Mouse (Mus musculus) testis, adult 2 months (tissue): ENCODE results near the gene Mrps14. TPM values are rescaled to one million over a fixed set of nuclear protein-coding genes. Genes with fewer than 3 reads are reported as not detected.

Experiments
- H3K27ac ChIP-seq: fragments of 200-500 bp; 2 replicates; pipeline ENCODE4 v1.5.1; 2012; ENCODE audit warnings: low read depth, low read length; ENCODE audit not compliant: control insufficient read depth, insufficient read depth
- H3K27me3 ChIP-seq: fragments of 200-500 bp; 2 replicates; pipeline ENCODE4 v1.6.1; 2012; ENCODE audit warnings: mild to moderate bottlenecking, low read length, moderate library complexity; ENCODE audit not compliant: control insufficient read depth, insufficient read depth
- H3K36me3 ChIP-seq: fragments of 200-500 bp; 2 replicates; pipeline ENCODE4 v1.6.1; 2012; ENCODE audit warnings: mild to moderate bottlenecking, low read length; ENCODE audit not compliant: control insufficient read depth, insufficient read depth
- H3K4me1 ChIP-seq: fragments of 200-500 bp; 2 replicates; pipeline ENCODE4 v1.6.1; 2012; ENCODE audit warnings: low read length; ENCODE audit not compliant: control insufficient read depth, insufficient read depth
- H3K4me3 ChIP-seq: fragments of 200-500 bp; 2 replicates; pipeline ENCODE4 v1.5.1; 2012; ENCODE audit warnings: low read depth, mild to moderate bottlenecking, low read length, moderate library complexity, mixed read lengths; ENCODE audit not compliant: control insufficient read depth
- CTCF ChIP-seq: fragments of 200-500 bp; IDR thresholded peaks from 2 replicates; pipeline ENCODE4 v1.5.1; 2012; ENCODE audit warnings: low read depth, mild to moderate bottlenecking, inconsistent platforms, low read length, moderate library complexity; ENCODE audit not compliant: control insufficient read depth, insufficient read depth, insufficient replicate concordance
- POLR2A ChIP-seq: fragments of 200-500 bp; IDR thresholded peaks from 2 replicates; pipeline ENCODE4 v1.6.1; 2012; ENCODE audit warnings: low read depth, mild to moderate bottlenecking, inconsistent platforms, low read length, moderate library complexity; ENCODE audit not compliant: control insufficient read depth
- polyA plus RNA-seq: library from polyadenylated mRNA; depleted of rRNA; stranded (reverse); fragments of >200 nt; gene quantifications from 2 replicates; pipeline ENCODE4 v1.2.3, GENCODE M21; 2012

The Mrps14 gene
- polyA plus RNA-seq, 1 experiment, result 22.8 TPM

GRCm38 (mm10) chr1:160166600-160166999, 28.4 kb upstream of the Mrps14 start:
- H3K4me1 ChIP-seq, result no peaks in the 10 kb centered on the region
- TF ChIP-seq POLR2A (no peak), CTCF (no peak)
- H3K4me3 ChIP-seq, result no peak overlapping the region
- no peaks in the 10 kb centered on the region for H3K36me3 ChIP-seq
- no peak overlapping the region for H3K27ac ChIP-seq
- no peaks in the 10 kb centered on the region for H3K27me3 ChIP-seq

DNA sequence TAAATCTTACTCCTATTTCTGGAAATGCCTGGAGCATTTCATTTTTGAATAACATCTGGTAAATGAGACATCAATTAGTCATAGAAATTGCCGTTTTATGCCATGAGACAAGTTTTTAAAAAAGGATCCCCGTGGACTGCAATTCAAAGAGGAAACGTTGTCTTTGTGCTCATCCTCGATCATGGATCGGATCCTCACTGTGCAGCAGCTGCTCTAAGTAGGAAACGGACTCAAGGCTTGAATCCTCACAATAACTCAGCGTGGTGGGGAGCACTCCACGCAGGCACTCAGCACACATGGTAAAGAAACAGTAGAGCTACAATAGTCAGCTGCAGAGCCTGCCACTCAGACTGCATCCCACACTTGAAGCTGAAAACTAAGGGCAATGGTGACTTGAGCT, 18.1 kb upstream of the Mrps14 start:
- Histone ChIP-seq H3K36me3 (no peaks in the 10 kb centered on the region), H3K4me1 (no peaks in the 10 kb centered on the region), H3K4me3 (no peak overlapping the region), H3K27ac (no peak overlapping the region), H3K27me3 (no peaks in the 10 kb centered on the region)
- TF ChIP-seq POLR2A (no peak), CTCF (no peak)

DNA sequence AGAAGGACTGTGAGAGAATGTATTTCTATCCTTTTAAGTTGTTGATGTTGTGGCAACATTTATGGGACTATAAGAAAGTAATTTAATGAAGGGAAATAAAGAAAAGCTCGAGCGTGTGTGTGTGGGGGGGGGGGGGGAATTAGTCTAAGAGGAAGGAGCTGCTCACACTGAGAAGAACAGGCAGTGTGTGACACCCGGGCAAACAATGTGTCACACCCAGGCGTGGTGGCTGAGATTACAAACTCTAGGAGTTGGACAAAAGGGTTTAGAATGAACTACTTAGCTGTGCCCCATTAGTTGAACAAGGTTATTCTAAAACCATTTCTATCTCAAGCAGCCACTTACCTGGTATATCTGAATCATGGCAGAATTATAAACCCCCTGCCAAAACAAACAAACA, 13.8 kb upstream of the Mrps14 start:
- H3K27ac ChIP-seq, result no peak overlapping the region
- TF ChIP-seq POLR2A (no peak), CTCF (no peak)
- H3K4me3 ChIP-seq, result no peak overlapping the region
- H3K27me3 ChIP-seq, result no peaks in the 10 kb centered on the region
- no peaks in the 10 kb centered on the region for H3K4me1 ChIP-seq
- no peaks in the 10 kb centered on the region for H3K36me3 ChIP-seq

DNA sequence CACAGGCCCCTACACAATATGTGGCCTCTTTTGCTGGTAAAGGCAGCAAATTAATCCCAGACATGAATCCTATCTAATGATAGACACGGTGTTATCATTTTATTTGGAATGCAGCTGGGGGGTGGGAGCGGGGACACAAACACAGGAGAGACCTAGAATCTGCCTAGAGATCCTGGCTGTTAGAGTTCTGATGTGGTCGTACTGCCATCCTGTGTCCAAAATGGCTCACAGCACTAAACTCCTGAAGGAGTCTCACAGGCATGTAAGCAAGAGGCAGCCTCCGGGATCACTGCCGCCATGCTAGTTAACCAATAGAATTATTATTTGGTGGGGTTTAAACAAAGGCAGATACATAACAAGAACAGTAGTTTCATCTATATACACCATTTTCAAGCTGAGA, 10.5 kb upstream of the Mrps14 start:
- no peaks in the 10 kb centered on the region for H3K4me1 ChIP-seq
- no peaks in the 10 kb centered on the region for H3K36me3 ChIP-seq
- no peak overlapping the region for H3K27ac ChIP-seq

GRCm38 (mm10) chr1:160195337-160195663, 285 bp downstream of the Mrps14 start:
- Histone ChIP-seq H3K27ac (peak overlapping the region; percentile 67), H3K4me1 (no peaks in the 10 kb centered on the region), H3K27me3 (no peaks in the 10 kb centered on the region), H3K36me3 (no peaks in the 10 kb centered on the region), H3K4me3 (peak overlapping the region; percentile 90)
- TF ChIP-seq POLR2A (no peak), CTCF (no peak)

More for the DNA sequence above, 10.5 kb upstream of the Mrps14 start:
- no peaks in the 10 kb centered on the region for H3K27me3 ChIP-seq
- TF ChIP-seq POLR2A (no peak), CTCF (peak; percentile 44; the same call in 1 of the 2 replicates)
- no peak overlapping the region for H3K4me3 ChIP-seq

DNA sequence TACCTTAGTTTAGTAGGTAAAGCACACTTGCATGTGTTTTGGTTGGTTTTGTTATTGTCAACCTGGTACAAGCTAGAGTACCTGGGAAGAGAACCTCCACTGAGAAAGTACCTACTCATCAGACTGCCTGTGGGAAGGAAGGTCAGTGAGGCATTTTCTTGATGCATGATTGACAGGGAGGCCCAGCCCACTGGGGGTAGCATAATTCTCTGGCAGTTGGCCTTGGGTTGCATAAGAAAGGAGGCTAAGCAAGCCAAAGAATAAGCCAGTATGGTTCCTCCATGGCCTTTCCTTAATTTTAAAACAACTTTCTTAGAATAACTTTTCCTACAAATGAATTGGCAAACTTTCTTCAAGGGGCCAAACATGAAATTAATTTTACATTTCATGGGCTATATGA, 10.5 kb downstream of the Mrps14 start:
- TF ChIP-seq CTCF (no peak), POLR2A (no peak)
- peaks cover 1% of the 10 kb centered on the region; the same call in 1 of the 2 replicates for H3K36me3 ChIP-seq

DNA sequence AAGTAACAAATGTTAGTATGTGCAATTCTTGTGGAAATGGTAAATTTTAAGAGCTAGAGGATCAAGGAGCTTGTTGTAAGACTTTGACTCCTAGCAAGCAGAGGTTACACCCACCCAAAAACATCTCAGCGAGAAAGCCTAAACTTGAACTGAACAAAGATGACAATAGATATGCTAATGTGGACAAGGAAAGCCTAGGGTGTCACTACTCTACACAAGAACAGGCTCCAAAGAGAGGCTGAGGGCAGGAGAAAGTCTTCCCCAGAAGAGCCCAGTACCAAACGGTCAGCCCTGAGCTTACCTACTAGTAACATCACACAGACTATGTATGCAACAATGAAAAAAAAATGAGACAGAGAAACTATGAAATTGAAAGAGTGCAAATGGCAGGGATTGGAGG, 14.8 kb downstream of the Mrps14 start:
- H3K36me3 ChIP-seq, result peaks cover 1% of the 10 kb centered on the region; the same call in 1 of the 2 replicates
- no peaks in the 10 kb centered on the region for H3K27me3 ChIP-seq
- no peak overlapping the region for H3K4me3 ChIP-seq
- no peak overlapping the region for H3K27ac ChIP-seq
- H3K4me1 ChIP-seq, result peaks cover 3% of the 10 kb centered on the region; the same call in 1 of the 2 replicates
- no peak for TF ChIP-seq POLR2A
- TF ChIP-seq CTCF, result no peak

More for the DNA sequence above, 10.5 kb downstream of the Mrps14 start:
- H3K27ac ChIP-seq, result no peak overlapping the region
- H3K4me1 ChIP-seq, result no peaks in the 10 kb centered on the region
- H3K4me3 ChIP-seq, result no peak overlapping the region
- no peaks in the 10 kb centered on the region for H3K27me3 ChIP-seq

GRCm38 (mm10) chr1:160210566-160210965, 15.6 kb downstream of the Mrps14 start:
- no peaks in the 10 kb centered on the region for H3K27me3 ChIP-seq
- H3K27ac ChIP-seq, result no peak overlapping the region
- TF ChIP-seq POLR2A (no peak), CTCF (no peak)
- peaks cover 3% of the 10 kb centered on the region; the same call in 1 of the 2 replicates for H3K4me1 ChIP-seq
- H3K36me3 ChIP-seq, result peaks cover 1% of the 10 kb centered on the region; the same call in 1 of the 2 replicates
- H3K4me3 ChIP-seq, result peak overlapping the region; percentile 76
